Mouse (Mus musculus): ENCODE data around the gene Ncstn. TPM values are rescaled to one million over a fixed set of nuclear protein-coding genes. Genes with fewer than 3 reads are reported as not detected.

Ncstn gene
- total RNA-seq, 2 experiments from 2014 or later: 74.5 to 77.9 TPM

Other genes starting within 250 kb of the Ncstn start
- gene Cd84, start 243.1 kb downstream of the Ncstn start, total RNA-seq (2021): 1 to 10 TPM; 1.8 to 2.0 TPM
- under 1 TPM in 1 of 2 experiments, not detected in 1; 0.13 TPM for gene Gm10521, start 187.1 kb downstream of the Ncstn start, total RNA-seq (2021)
- under 1 TPM; 0.07 to 0.23 TPM for gene Slamf6, start 165.3 kb downstream of the Ncstn start, total RNA-seq (2021)
- 10 to 100 TPM; 17.4 to 21.5 TPM for gene Vangl2, start 54.4 kb downstream of the Ncstn start, total RNA-seq (2021)
- gene Nhlh1, start 25.2 kb downstream of the Ncstn start, total RNA-seq (2021): under 1 TPM; 0.30 to 0.37 TPM
- gene Copa, start 266 bp downstream of the Ncstn start, total RNA-seq (2021): 100 to 1,000 TPM; 155 to 162 TPM
- 100 to 1,000 TPM; 105 to 108 TPM for gene Pex19, start 44.0 kb upstream of the Ncstn start, total RNA-seq (2021)
- gene Dcaf8, start 65.3 kb upstream of the Ncstn start, total RNA-seq (2021): 100 to 1,000 TPM; 101 to 109 TPM
- gene Pea15a, start 124.0 kb upstream of the Ncstn start, total RNA-seq (2021): 100 to 1,000 TPM; 377 to 379 TPM
- gene Casq1, start 137.1 kb upstream of the Ncstn start, total RNA-seq (2021): under 1 TPM in 1 of 2 experiments, not detected in 1; 0.55 TPM
- not detected for gene Atp1a4, start 175.6 kb upstream of the Ncstn start, total RNA-seq (2021)
- 100 to 1,000 TPM; 231 to 244 TPM for gene Igsf8, start 178.8 kb upstream of the Ncstn start, total RNA-seq (2021)
- 100 to 1,000 TPM; 571 to 592 TPM for gene Atp1a2, start 215.3 kb upstream of the Ncstn start, total RNA-seq (2021)
- 100 to 1,000 TPM; 119 to 130 TPM for gene Kcnj9, start 246.5 kb upstream of the Ncstn start, total RNA-seq (2021)